Mouse (Mus musculus) liver (tissue): ENCODE data around the gene Spon2.

Experiments
- DNase-seq: peaks from one replicate; pipeline ENCODE4 v3.0.0-alpha.2; 2020; ENCODE audit warnings: mixed read lengths

The Spon2 gene

DNA sequence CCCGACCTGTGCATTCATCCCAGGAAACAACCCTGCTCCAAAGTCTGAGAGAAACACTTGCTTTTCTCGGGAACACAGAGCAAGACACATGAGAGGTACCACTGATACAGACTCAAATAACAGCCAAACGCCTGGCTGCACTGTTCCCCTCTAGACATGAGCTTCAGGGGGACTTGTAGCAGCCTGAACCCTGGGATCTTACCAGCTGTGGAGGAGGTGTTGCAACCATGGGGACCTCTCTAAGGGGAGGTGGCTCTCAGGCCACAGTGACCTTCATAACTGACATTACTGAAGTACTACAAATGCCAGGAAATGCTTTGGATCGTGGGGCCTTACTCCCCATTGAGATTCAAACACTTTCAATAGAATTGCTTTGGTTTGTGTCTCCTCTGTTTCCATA, 3.5 kb downstream of the Spon2 start:
- DNase-seq, result no peak

DNA sequence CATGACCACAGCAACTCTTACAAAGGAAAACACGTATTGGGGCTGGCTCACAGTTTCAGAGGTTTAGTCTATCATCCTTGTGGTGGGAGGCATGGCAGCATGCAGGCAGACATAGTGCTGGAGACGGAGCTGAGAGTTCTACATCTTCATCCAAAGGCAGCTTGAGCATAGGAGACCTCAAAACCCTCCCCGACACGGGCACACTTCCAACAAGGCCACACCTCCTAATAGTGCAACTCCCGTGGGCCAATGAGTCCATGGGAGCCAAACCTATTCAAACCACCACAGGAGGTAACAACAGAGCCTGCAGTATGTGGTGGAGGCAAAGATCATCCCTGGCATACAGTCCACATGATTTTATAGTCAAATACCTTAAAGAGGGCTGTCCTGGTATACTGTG, 7.0 kb downstream of the Spon2 start:
- no peak for DNase-seq

DNA sequence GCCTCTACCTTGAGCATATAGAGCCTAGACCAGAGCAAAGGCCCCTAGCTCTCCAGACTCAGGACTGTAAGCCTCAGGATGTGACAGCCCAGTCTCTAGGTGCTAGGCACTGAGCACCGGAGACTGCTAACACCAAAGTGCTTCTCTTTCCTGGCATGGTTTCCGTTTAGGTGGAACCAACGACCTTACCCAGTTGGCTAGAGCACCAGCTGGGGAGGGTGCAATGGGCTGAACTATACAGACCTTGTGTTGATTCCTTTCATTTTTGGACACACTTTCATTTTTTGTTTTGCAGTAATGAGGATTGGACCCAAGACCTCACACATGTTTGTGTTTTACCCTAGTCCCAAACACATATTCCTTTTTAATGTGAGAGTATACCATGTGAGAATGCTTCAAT, 7.7 kb downstream of the Spon2 start:
- no peak for DNase-seq

DNA sequence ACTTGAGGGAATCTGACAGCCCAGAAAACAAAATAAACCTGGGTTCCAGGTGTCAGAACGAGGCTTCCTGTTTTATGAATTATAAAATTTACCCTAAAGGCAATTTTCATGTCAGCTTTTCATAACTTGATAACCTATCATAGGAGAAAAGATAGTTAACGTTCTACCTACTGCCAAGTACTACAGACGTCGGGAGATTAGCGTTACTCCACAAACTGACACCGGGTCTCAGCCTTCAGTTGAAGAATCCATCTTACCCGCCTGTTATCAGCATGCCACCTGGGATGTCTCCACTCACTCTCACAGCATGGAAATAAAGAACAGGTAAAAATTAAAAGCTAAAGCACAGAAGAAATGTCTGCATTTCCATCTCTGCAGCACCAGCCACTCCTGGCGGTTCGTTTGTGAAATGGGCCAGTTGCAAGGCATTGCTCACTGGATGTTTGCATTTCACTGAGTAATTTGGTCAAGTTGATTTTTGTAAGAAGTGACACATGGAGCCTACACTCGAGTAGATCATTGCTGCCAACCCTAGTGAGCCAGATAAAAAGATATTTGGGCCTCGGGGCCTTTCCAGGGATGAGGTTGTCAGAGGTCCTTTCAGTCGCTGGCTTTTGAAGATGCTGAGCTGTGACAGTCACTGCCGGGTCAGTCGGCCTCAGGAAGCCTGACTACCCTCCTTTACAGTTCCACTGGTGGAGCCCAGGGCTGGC, 9.6 kb downstream of the Spon2 start:
- DNase-seq, result no peak

DNA sequence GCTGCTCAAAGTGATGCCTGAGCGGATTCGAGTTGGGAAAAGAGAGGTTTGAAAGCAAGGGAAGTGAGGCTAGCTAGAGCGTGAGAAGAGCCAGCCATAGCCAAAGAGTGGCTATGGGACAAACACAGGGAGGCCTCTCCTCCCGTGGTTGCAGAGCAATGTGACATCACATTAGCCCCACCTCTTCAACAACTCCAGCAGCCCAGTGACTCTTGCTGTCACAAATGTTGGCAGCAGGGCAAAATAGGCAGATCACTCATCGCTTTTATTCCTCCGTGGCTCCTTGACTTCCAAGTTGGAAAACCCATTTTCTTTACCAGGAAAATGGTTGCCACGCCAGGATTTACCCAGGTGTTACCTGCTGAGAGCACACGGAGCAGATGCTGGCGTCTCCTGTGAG, 11.1 kb downstream of the Spon2 start:
- DNase-seq, result no peak

DNA sequence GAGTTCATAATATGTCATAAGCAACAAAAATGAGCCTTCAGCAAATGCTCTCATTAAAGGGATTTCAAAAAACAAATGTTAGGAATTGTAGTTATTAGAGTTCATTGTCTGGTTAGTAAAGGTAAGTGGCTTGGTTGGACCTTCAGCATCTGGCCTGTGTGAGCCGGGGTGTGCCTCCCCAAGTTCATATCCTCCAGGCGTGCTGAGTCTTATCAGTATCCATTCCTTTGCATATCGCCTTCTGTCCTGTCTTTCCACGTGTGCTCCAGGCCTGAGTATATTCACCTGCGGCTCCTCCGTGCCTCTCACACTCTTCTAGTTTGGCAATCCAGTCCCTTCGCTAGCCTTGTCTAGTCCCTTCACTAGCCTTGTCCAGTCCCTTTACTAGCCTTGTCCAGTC, 11.9 kb downstream of the Spon2 start:
- DNase-seq, result no peak

DNA sequence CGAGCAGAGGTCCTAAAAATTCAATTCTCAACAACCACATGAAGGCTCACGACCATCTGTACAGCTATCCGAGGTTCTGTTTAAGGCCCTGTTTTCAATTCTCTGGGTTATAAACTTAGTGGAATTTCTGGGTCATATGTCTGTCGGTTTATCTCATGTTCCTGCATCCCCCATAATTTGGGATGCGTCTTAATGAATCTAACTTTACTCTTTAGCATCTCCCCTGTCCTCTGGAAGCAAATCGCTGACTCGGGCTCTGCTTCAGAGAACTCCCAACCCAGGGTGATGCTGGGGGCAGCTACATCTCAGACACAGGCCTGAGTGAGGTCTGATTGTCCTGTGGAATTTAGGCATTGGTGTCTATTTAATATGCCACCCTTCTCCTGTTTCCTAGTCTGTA, 14.0 kb downstream of the Spon2 start:
- no peak for DNase-seq

DNA sequence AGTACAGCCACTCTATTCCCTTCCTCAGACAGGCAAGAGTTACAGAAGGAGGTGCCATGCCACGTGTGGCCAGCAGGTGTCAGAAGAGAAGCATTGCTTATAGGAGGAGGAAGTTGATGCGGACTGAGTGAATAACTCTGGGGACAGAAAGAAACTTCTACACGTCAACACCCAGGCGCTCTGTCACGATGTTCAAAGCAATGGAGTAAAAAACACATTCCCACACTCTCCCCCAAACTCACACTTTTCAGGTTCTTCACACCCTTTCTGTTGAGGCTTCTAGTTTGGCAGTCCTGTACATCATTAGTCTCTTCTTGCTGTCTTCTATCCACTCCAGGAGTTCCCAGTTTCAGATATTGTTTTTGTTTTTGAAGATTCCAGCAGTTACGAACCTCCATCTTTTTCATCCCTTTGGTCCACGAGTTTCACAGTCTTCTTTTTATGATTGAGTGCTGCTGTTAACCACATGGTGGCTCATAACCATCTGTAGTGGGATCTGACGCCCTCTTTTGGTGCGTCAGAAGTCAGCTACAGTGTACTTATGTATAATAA, 14.5 kb downstream of the Spon2 start:
- peak; percentile 81 for DNase-seq

DNA sequence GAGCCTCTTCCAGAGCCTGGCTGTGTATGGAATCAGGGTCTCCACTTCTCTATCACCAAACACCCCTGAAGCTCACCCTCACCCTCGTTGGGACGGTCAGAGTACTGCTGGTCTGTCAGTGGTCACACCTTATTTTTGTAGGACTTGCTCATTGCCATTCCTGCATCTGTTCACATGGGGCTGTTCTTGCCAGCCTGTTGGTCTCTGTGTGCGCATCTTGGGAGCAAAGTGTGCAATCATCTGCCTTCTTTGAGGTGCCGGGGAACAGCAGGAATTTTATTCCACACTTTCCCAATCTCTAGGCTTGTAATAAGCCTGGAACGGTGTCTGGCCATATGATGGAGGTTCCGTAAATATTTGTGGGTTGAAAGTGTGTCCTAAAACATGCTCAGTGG, 15.1 kb downstream of the Spon2 start:
- DNase-seq, result no peak

DNA sequence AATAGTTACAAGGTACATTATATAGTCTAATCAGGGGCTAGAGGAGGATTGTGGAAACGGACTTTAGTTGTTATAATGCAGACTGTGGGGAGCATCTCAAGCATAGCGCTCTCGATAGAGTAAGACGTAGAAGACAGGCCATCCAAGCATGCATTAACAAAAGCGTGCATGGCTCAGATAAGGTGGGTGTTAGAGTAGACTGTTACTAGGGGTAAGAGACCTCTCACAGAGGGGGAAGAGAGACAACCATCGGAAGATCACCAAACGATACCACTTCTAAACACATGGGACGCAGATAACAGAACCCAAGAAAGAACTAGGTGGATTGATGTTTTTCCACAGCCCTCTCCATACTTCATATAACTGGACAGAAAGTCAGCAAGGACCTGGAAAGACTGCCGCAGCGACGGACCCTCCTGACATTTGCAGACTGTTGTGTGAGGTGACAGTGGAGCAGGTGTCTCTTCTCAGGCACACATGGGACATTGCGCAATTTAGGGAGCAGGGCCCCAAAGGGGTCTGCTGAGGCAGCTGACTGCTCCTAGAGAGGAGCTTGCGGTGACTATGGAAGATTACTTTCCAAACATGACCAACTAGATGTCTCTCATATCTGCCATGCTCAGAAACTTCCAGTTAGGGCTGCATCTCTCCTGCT, 15.6 kb downstream of the Spon2 start:
- DNase-seq, result no peak

DNA sequence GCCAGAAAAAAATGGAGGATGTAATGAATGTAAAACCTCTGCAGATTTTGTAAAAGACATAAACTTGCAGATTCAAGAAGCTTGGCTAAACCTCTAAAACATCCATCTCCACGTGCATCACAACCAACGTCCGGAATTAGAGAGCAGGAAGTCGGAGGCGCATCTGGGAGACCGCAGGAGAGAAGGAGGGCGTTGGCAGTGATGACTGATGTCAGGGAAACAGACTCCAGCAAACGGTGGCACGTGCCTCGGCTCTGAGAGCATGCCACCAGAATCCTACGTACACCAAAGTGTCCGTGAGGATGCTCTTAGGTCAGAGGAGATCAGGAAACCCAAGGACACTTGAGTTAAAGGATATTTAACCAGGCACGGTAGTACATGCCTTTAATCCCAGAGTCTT, 16.6 kb downstream of the Spon2 start:
- DNase-seq, result no peak

DNA sequence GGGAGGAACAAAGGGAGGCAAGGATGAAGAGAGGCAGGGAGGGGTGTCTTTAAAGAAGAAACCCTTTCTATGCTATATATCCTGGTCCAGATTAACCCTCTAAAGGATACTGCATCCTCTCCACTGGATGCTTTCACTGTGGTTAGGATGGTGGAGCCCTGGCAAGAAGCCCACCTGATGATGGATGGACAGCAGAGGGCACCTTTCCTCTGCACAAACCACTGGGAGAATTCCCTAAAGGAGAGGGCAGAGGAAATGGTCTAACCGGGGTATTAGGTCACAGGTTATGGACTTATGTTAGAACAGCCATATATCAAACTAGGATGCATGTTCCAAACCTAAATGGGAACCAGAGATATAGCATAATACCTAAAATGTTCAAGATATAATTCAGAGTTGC, 18.2 kb downstream of the Spon2 start:
- no peak for DNase-seq

DNA sequence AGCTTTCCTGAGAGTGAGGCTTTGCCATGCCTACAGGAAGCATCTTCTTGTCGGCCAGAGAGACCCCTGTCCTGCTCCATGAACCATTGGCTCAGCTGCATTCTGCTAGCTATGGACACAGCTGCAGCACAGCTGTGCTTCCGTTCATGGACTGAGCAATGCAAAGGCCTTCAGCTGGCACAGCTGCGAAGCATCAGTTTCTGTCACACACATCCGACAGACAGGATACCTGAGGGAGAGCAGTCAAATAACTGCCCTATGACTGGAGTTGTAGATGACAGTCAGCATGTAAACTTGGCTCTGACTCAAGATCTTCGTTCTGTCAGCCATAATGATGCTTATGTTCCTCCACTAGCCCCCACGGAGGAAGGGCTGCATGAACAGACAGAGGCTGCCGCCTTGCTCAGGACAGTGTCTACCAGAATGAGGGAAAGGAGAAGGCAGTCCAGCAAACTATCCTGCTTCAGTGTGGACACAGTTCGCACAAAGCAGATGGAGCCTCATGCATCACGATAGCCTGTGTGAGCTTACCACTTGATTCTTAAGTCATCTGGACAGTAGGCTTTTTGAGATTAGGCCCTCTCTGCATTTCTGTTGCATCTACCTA, 22.9 kb downstream of the Spon2 start:
- no peak for DNase-seq

DNA sequence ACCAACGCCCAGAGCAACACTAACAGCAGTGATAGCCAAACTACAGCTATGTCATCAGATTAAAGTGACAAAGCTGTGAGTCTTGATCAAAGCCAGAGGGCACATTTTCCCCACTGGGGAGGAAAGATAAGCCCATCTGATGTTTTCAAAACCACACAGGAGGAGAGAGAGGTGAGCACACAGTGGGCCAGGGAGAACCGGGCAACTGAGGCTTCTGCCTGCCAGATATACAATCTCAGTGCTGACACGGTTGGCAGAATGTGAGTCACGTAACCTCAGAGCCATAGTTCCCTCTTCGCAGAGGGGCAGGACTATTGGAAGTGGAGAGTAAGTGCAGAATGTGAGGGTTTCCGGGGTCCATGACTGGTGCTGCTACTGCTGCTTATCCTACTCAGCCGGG, 24.7 kb downstream of the Spon2 start:
- no peak for DNase-seq
